Mouse (Mus musculus): Measurements from ENCODE around the gene Slc13a5.

Gene Slc13a5

DNA sequence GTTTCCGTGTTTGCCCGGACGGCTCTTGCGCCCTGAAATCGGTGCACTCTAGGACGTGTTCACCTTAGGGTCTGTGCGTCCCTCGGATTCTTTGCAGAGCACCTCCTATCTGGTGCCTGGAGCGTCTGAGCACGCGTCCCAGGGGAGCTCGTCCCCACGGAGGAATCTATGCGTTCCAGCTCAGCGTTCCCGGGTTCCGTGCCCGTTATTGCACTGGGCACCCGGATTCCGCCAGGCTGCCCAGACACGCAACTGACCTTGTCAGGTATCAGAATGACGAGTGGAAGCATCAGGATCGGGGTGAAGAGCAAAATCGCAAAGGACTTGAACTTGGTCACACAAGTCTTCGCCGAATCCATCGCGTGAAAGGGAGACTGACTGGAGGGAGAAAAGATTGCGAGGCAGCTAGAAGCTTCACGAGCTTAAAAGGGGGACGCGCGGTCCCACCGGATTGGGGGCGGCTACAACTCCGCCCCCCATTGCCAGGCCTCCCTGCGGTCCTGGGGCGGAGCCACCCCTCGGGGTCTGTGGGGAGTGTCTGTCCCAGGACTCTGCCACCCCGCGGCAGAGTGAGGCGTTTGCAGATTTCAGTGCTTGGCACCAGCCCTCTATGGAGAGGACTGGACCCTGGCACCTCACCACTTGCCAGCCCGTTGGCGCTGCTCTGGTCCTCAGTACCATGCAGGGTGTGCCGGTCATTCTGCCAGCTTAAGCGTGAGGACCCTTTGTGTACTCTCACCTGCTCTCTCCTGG lies 639 bp downstream of the Slc13a5 start:
- DNase-seq (ENCODE audit: extremely low spot score, low read depth, low spot score), result no peak

DNA sequence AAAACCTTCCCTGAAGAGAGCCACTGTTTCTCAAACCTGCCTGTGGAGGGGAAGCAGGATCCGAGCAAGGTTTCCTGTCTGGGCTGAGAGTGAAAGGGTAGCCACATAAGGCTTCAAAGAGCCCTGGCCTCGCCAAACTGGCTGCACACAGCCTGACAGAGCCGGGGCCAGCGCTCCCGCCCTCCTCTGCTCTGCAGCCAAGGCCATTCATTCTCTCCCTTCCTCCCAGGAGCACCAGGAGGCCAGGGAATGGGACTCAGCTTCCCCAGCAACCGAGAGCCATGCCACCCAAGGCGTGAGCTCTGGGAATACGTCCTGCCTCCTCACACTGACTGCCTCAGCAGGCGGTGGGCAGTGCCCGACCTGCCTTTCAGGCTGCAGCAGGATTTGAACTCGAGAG lies 1.5 kb downstream of the Slc13a5 start:
- no peak for DNase-seq (ENCODE audit: extremely low spot score, low read depth, low spot score)

GRCm38 (mm10) chr11:72256441-72256840 lies 10.6 kb downstream of the Slc13a5 start:
- DNase-seq (ENCODE audit: extremely low spot score, low read depth, low spot score), result no peak

DNA sequence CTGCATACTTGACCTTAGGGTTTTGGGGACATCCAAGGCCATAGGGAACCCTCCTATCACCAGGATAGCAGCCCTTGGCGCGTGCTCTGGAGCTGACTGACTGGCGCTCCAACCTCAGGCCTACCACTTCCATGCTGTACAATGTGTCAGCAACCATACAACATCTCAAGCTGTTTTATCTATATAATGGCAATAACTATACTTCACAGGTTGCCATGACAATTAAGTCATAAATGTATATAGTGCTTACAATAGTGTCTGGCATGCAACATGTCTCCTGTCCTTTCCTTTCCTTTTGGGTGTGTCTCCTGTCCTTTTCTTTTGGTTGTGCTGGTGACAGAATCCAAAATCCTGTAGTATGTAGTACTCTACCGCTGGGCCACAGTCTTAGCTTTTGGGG lies 11.4 kb downstream of the Slc13a5 start:
- DNase-seq (ENCODE audit: extremely low spot score, low read depth, low spot score), result no peak

DNA sequence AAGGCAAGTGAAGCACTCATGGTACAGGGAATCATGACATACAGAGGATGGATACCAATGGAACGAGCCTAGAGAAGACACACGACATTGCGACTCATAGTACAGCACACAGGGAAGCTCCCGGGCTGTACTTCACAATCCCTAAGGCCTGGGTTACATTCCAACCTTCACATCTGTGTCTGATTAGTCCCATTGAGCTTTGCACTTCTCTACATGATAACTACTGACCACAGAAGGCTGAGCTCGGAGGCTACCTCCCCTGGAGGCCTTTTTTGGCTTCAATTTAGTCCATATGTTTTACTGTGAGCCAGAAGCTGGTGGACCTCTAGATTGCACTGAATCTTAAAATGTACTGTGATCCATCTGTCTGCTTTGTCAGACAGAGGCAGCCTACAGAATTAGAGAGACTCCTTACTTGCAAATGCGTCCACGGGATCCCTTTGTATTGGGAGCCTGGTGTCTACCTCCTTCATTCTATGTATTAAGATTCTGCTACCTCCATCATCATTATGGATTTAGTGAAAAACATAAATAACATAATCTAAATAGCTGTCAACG lies 21.7 kb downstream of the Slc13a5 start:
- no peak for DNase-seq (ENCODE audit: extremely low spot score, low read depth, low spot score)

DNA sequence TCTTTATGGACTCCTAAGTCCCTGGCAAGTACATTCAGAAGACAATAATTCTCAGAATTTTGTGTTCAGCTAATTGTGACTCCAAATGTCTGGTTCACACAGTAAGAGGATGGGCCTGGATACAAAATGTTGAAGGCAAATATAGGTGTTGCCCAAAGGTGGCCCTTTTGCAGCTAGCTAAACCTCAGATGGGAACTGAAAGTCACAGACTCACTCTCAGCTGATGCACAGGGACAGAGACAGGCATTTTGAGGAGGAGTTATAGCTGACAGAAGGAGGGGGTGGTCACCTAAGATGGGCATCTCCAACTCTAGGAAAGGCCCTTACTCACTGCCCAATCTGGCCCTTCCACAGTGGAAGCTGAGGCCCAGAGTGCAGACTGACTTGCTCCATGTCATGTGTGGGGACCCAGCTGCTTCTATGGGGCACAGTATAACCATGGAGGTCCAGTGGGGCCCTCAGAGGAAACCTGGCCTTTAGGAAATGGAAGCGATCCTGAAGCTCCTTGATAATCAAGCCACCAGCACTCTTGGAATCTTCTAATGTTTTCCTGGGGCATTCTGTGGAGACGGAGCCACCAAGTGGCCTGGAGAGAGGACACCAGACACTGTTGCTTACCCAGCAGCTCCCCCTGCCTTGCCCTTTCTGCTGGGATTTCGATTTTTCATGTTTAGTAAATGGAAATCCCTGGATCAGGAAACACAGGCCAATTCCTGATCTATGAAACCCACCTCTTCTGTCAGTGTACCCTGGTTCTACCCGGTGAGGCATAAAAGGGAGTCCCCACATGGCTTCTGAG lies 26.8 kb downstream of the Slc13a5 start:
- no peak for DNase-seq (ENCODE audit: extremely low spot score, low read depth, low spot score)

- DNase-seq (ENCODE audit: extremely low spot score, low read depth, low spot score), result no peak
Observed at GRCm38 (mm10) chr11:72234013-72234412, 33.0 kb downstream of the Slc13a5 start.

- DNase-seq (ENCODE audit: extremely low spot score, low read depth, low spot score), result no peak
Observed at GRCm38 (mm10) chr11:72232991-72233390, 34.0 kb downstream of the Slc13a5 start.

DNA sequence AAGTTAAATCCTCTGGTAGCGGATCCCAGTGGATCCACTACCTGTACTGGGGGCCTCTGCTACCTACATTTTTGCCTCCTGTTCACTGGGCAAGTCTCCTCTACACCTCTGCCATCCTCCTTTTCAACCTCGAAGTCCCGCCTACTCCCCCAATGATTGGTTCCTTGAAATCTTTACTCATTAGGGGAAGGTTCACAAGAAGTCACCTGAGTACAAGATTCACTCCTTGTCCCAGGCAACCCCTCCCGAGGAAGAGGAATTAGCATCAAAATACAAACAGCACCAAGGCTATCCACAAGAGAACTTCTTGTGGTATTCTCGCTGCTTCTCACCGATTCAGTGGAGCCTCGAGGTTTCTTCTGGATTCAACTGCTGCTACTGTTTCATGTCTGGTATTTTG lies 35.0 kb downstream of the Slc13a5 start:
- DNase-seq (ENCODE audit: extremely low spot score, low read depth, low spot score), result no peak

DNA sequence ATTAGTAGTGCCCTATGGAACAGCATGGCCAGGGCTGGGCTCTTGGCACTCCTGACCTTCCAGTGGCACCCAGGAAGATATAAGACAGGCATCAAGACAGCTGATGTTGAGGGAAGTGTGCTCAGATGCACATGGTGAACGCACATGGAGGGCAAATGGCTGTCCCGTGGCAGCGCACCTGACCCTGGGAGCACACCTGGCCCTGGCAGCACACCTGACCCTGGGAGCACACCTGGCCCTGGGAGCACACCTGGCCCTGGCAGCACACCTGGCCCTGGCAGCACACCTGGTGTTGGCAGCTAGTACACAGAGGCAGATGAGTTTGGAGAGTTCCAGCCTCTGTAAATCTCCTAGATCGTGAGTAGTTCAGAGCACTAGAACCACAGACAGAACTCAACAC lies 38.5 kb downstream of the Slc13a5 start:
- no peak for DNase-seq (ENCODE audit: extremely low spot score, low read depth, low spot score)

GRCm38 (mm10) chr11:72226901-72227300 lies 40.1 kb downstream of the Slc13a5 start:
- no peak for DNase-seq (ENCODE audit: extremely low spot score, low read depth, low spot score)

DNA sequence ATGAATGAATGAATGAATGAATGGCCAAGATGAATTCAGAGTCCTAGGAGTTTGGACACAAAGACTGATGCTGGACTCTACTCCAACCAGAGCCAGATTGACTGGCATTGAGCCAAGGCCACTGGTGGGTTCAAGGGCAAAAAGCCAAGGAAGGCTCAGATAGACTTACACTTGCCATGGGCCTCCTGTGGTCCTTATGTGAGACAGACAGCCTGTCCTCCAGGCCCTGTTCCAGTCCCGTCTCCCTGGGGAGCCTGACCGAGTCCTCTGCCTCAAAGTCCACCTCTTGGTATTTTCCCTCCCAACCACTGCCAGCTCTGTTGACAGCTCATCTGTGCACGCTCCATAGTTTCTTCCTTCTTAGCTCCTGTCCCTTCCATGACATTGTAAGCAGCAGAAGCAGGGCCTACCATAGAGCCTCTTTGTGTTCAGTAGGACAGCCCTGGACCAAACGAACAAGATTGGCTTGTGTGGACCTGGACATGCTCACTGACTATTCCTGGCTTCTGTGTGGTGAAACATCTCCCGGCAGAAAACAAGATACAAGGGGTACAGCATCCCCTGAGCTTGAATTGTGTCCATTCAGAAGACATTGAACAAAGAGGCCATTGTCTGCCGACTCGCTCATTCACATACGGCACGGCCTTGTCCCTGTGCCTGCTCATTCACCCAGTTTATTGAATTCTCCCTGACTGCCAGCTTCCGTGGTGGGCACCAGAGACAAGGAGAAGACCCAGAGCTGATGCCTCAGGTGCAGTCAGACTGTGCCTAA lies 40.8 kb downstream of the Slc13a5 start:
- DNase-seq (ENCODE audit: extremely low spot score, low read depth, low spot score), result no peak

GRCm38 (mm10) chr11:72224865-72225264 lies 42.2 kb downstream of the Slc13a5 start:
- DNase-seq (ENCODE audit: extremely low spot score, low read depth, low spot score), result peak; percentile 47

DNA sequence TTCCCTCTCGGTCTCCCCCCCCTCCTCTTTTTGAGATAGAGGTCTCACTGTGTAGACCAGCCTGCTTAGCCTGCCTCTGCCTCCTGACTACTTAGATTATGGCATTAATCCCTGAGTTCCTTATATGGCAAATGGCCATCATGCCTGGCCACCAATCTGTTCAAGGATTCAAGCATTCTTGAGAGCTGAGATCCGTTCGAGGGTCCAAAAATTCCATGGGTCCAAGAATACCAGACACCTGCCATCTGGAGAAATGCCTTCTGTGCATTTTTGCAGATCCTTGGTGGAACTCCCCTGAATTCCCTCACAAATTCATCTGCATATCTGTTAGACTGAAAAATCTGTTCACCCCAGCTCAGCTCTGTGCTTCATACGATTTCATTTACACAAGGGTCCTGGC lies 43.6 kb downstream of the Slc13a5 start:
- no peak for DNase-seq (ENCODE audit: extremely low spot score, low read depth, low spot score)

DNA sequence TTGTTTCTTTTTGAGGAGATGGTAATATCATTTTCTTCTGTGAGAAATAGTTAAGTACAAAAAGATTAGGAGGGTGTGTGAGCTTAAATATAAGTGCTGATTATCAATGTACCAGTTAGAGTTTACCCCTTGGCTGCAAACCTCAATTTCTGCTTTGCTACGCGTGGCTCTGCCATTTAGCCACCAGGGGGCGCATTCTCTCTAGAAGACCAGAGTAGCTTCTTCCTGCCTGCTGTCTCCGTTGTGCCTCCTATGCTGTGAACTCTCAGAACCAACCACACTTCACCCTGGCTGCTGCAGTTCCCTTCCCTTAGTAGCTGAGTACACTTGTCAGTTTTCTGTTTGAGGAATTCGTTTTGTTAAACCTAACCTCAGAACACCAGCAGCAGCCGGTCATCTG lies 45.7 kb downstream of the Slc13a5 start:
- peak; percentile 44 for DNase-seq (ENCODE audit: extremely low spot score, low read depth, low spot score)

DNA sequence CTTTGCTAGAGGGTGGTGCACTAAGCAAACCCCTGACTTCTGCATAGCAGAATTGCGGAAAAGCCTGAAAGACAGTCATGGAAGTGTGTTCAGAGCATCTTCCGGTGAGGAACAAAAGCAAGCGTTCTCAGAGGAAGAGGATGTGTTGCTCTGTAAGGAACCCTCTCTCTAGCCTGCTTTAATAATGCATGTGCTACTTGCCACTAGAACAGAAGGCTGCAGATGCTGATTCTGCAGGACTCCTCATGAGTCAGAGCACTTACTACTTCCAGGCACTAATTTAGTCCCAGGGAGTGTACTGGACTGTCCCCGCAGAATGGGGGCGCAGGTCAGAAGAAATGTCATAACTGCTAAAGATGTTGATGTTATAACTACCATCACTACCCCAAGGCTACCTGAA lies 49.9 kb downstream of the Slc13a5 start:
- DNase-seq (ENCODE audit: extremely low spot score, low read depth, low spot score), result no peak

- no peak for DNase-seq (ENCODE audit: extremely low spot score, low read depth, low spot score)
Observed at GRCm38 (mm10) chr11:72215410-72215797, 51.6 kb downstream of the Slc13a5 start, which contains the start of gene Med31. Med31 (minus strand) TSS chr11:72215592.

DNA sequence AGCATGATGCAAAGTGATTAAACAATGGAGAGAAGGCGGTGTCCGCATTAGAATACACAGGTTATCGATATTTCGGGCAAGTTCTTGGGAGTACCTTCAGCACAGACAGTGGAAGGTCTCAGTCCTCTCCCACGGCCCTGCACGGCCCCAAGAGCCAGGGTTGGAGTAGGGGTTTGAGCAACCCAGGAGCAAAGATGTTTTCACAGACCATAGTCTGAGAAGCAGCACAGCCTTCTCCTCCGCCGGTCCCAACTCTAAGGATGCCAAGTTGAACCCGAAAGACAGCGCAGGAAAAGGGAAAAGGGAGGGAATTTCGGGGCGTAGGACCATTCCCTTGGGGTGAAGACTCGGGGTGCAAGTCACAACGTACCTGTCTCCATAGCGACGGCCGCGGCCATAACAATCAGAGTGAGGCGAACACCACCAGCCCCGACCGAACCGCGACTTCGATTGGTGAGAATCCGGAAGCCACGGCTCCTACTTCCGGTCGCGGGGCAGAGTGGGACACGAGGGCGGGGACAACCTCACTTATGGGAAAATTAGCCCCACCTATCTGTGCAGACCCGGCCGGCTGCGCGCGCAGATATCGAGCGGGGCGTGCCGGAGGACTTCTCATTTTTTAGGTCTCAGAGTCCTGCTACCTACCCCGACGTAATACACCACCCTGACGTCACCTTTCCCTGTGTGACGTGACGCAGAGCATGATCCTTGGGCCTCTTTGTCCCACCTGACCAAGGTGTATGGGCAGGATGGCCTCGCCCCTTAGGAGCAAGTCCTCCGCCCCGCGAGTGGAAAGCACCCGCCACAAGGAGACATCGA lies 52.2 kb downstream of the Slc13a5 start:
- peak; percentile 92 for DNase-seq (ENCODE audit: extremely low spot score, low read depth, low spot score)

- no peak for DNase-seq (ENCODE audit: extremely low spot score, low read depth, low spot score)
Observed at GRCm38 (mm10) chr11:72207834-72208377, 59.1 kb downstream of the Slc13a5 start.

DNA sequence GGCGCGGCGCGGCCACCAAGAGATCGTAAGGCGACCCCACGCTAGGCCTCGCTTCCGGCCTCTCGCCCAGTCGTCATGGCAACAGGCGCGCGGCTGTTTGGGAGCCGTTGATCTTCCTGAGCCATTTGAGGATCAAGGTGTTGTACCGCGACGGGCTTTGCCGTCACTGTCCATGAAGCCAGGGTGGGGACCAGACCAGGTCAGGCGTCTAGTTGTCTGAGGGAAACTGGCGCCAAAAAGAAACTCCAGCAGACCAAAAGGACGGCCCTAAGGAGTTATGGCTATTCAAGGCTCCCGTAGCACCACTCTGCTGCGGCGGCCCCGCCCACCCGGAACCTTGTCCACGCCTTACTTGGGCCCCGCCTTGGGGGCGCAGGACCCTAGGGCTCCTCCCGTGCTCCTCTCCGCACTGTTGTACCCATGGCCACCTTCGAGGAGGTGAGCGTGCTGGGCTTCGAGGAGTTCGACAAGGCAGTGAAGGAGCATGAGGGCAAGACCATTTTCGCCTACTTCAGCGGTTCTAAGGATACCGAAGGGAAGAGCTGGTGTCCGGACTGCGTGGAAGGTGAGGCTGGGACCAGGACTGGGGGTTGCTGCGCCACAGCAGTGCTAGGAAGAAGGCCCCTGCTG lies 59.7 kb downstream of the Slc13a5 start, which contains the start of the genes 4933427D14Rik and Txndc17:
4933427D14Rik (minus strand) TSS at position 256 of the 630 bp plus-strand sequence.
Txndc17 (plus strand) TSS at position 344 of the 630 bp plus-strand sequence.
- DNase-seq (ENCODE audit: extremely low spot score, low read depth, low spot score), result peak; percentile 70

Measured in hindlimb bud, embryonic 11.5 days (tissue).